Mouse (Mus musculus) spleen, postnatal 14 days (tissue): ENCODE data around the gene Cfap161.

Experiments used
- DNase-seq, 2 experiments: peaks; one replicate each; pipeline ENCODE4 v3.0.0; 2021 to 2022; ENCODE audit warnings: low spot score in 2 of 2

The Cfap161 gene

DNA sequence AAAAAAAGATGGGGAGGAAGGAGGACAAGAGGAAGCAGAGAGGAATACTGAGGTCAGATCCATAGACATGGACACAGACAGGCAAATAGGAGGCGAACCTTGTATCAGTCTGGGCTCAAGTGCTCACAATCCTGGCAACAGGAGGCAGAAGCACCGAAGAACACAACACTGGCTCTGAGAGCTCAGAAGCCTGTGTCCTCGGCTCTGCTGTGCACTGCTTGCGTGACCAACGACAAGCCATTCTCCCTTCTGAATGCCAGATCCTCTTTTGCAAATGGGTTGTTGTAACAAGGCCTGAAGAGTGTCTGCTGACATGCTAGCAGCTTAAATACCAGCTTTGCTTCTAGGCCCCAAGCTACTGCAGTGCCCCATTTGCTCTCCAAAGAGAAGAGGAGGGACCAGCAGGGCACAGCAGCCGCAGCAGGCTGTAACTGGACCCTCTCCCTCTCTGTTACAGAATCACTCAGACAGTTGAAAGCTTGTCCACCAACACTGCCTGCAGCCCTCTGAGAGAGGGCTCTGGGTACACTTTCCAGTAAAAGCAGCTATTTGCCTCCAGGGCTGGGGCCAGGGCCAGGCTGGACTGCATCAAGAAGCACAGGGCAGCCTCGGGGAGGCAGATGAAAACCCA, 54.9 kb downstream of the Cfap161 start:
- DNase-seq: no peak

DNA sequence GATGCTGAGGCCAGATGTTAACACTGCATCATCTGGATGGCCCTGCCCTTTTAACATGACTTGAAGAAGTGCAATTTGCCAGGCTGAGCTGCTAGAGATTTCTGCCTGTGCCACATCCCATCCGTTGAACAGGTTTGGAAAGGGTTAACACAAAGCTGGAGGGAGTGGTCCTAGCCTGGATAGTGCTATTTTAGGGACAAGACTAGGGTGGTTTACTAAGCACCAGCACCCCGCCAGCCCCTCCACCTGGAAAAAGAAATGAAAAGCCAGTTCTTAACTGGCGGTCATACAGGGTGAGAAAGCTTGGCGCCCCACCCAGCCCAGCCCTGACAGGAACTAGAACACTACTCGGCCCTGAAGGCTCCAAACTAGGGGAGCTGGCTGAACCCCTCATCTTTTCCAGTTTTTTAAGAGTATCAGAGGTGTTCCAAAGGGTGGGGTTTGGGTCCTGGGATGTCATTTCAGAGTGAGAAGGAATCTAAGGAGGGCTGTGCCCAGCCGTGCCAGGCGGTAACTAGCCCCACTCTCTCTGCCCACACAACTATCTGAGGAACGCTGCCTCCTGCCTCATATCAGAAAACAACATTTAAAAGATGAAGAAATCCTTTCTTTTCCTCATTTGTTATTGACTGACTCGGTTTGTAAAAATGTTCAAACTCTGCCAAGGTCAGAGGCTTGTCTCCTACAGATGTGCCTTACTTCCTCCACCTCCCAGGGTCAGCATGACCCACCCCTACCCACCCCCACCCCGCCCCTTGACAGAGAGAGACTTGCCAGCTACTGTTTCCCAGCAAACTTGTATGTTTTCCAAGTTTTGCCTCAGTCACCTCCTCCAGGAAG, 55.8 kb downstream of the Cfap161 start:
- DNase-seq: no peak

DNA sequence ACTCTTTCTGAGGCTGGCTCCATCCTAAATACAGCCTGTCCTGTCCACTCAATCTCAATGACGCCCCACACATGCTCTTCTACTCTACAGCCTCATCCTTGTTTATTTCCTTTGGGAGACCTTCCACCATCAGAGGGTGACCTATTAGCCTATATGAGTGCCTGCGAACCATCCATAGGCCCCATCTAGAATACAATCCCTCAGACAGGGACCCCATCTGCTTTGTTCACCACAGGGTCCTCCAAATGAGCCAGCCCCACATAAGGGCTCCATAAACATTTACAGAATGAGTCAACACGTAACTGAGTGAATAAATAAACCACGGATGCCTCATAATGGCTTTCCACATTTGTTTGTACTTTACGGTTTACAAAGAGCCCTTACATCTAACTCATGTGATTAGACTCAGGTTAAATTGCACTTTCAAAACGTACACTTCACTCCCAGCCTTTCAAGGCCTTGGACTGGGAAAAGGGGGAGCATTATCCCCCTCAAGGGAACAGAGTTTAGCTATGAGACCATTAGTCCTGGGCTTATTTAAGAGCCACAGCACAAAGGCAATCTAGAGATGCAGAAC, 56.7 kb downstream of the Cfap161 start:
- no peak for DNase-seq

DNA sequence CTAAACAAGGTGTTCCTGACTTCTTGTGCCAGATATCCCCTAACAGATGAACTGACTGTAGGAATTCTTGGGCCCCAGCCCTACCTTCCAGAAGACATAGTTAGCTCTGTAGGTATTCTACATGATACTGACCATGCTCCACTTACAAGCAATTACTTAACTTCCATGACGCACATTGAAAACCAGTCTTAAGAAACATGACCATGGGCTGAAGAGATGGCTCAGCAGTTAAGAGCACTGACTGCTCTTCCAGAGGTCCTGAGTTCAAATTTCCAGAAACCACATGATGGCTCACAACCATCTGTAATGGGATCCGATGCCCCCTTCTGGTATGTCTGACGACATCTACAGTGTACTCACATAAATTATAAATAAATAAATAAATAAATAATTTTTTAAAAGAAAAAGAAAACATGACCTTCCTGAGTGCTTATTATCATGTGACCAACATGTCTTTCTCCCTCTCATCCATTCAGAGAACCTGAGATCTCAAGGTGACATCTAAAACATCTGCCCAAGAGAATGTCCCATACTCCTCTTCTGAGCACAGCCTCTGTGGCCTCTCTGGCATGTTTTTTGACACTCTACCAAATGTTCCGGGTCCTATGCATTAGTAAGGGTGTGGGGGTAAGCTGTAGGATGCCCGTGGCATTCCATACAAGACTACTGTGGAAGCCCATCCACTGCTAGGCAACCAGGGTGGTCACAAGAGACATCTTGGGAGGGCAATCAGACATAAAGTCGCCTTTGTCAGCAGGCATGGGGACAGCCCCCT, 58.2 kb downstream of the Cfap161 start:
- DNase-seq: no peak

DNA sequence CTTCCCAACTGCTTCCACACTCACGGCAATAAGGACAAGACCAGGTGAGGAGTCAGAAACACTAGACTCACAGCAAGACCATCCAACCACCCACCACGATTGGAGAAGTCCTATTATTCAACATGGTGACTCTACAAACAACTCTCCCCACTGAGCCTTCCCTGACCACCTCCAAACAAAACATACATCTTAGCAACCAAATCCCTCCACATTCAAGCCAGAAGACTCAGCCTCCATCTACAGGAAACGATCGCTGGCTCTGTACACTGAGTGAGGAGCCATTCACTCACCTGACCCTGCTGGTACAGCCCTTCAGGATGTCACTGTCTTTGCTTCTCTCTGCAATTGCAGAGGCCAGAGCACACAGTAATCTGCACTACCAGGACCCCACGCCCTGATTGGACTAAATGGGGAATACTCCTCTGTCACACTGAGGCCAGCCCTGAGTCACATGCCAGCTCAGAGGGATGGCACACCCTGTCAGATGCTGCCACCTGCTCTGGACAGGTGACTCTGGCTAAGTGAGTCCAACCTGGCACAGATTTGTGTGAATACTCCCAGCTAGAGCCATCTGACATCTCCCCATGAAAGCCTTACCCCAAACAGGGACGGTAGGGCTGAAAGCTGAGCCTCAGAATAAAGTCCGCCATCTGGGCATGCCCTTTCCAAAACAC, 59.4 kb downstream of the Cfap161 start:
- DNase-seq: no peak

DNA sequence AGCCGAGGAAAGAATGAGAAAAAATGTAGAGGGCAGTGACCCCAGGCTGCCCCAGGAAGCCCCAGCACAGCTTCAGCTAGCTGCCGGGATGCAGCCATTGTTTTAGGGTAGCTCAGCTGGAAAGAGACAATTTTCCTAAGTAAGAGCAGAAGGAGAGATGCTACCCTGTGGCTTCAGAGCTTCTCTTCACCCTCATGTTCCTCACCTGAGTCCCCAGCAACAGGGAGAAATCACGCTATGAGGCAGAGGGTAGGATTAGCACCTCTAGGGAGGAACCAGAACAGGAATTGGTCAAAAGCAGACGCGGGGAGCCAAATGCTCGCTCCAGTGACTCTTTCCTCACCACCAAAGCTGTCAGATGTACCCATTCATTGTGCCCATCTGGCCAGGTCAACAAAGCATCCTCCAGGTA, 60.0 kb downstream of the Cfap161 start:
- no peak for DNase-seq

DNA sequence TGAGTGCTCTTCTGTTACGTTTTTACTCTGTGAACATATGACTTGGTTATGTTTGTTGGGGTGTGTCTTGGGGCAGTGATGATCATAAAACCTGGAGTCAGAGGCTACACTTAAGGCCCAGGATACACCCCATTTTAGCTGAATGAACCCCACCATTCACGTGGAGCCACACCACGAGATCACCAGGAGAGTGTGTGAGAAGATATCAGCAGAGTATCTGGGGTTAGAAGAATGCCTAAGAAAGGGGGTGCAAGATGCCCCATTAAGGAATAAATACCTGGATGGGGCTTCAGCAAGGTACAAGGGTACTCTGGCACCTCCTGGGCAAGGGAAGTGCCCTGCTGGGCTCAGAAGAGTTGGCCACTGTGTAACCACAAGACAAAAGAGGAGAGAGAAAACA, 60.4 kb downstream of the Cfap161 start:
- DNase-seq: no peak

DNA sequence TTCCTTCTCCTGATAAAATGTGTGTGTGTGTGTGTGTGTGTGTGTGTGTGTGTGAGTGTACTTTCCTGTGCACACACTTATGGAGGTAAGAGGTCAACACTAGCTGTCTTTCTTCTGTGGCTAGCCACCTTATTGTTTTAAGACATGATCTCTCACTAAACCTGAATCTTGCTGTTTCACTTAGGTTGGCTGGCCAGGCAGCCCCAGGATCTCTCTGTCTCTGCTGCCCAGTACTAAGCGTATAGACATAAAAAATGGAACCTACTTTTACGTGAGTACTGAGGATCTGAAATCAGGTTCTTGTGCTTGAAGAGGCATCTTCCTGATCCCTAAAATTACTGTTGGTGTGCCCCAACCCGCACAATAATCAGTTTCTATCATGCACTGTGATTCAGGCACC, 61.9 kb downstream of the Cfap161 start:
- DNase-seq: no peak

DNA sequence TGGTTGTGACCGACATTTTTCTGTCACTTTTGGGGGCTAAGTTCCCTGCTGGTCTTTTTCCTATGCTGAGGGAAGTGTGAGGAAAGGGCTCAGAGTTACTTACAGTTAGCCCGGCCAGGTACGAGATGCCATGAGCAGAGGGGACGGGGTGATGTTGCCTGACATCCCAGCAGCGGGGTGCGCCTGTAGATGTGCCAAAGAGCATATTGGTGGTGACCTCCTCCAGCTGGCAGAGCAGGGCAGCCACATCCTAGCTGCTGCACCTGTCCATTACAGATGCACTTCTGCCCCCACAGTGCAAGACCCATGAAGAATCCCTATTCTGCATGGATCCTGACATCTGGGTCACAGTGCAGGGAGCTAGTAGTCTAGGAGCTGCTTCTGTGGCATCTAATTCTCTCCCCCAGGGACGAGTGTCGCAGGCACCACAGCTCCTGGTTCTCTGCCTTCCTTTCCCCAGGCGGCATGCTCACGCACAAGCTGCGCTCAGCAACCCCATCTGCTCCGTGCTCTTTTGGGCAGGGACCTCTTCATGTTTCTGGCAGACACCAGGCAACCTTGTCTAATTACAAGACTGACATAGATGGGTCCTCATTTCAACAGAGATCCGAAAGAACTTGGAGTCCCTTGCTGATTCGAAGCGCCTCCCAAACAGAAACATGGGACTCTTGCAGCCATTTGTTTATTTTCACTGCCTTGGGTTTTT, 62.6 kb downstream of the Cfap161 start:
- no peak for DNase-seq

DNA sequence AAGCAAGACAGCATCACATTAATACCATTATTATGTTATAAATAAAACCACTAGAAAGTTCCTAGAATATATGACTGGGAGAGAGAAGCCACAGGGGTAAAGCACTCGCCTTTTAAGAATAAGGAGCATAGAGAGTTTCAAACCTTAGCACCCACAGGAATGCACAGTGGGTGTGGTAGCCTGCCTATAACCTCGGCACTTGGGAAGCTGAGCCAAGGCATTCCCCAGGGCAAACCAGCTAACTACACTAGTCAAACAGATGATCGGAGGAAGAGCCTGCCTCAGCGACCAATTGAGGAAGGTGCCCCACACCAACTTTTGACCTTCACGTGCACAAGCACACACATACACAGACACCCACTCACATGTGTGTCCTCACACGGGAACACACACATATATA, 63.4 kb downstream of the Cfap161 start:
- DNase-seq: no peak

DNA sequence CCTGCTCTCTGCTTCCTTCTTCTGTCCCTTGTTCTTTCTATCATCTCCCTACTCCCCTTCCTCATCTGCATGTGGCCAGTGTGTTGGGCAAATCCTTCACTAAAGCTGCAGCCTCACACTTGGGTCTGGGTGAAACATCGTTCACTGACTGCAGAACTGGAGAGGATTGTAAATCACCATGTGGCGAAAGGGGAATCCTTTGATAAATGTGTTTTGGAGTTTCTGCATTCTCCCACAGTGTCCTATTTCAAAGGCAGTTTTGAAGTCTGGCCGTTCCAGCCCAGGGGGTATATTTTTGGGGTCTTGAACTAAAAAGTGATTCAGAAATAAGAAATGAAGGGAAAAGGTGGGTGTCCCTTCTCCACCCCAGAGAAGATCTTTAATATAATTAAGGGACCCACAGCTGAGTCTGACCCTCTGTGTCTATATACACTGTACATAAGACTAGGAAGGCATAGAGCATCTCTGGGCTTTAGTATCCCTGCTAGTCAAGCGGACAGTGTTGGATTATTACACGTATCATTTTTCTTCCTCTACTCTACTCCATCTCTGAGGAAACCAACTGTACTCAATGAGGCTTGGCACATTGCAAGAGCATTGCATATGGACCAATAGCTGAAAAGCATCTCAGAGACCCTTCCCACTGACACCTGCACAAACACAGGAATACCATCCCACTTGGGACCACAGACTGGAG, 67.6 kb downstream of the Cfap161 start:
- DNase-seq: no peak

DNA sequence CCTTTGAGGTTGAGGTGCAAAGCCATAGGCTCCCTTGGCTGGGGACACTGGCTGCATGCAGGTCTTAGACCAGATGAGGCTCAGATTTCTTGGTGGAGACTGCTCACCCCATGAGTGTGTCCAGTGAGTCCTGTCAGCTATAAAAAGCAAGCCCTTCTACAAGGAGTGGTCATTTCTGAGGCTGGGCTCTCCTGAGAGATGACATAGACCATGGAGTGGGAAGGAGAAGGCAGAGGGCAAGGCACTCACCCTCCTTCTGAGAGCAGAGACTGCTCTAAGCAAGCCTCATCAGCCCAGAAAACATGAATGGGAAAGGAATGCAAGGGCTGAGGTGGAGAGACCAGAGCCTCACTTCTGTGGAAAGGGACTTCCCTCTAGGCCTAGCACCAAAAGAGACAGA, 68.9 kb downstream of the Cfap161 start:
- DNase-seq: no peak

DNA sequence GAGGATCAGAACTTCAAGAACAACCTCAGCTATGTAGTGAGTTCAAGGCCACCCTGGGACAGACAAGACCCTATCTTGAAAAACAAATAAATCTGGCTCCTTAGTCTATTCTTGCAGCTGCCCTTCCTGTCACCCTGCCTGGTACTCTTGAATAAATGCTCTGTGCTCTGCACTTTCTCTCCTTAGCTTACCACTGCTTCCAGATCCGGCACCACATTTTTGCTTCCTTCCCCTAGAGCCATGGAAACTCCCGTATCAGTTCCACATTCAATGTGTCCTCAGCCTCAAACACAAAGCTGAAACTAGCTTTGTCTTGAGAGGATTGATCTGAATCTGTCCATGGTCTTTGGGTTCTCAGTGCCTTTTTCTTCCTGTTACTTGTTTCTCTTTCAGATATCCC, 70.1 kb downstream of the Cfap161 start:
- no peak for DNase-seq
